Mouse (Mus musculus) left cerebral cortex, adult 8-10 months (tissue): ENCODE measurements around the gene Gm17469. TPM values are rescaled to one million over a fixed set of nuclear protein-coding genes. Genes with fewer than 3 reads are reported as not detected.
"Not testable (repeated sequence)": the region's sequence is repeated elsewhere in the genome, so short reads cannot be mapped to it uniquely, and the experiment has no call there.

ENCODE experiments used
- DNase-seq, 2 experiments: peaks; one replicate each; pipeline ENCODE4 v3.0.0; 2022; ENCODE audit warnings: low spot score in 2 of 2
- total RNA-seq, 4 experiments: library from RNA; stranded (reverse); gene quantifications; 2 replicates each; pipeline ENCODE4 v1.2.4; 2022

Gm17469 gene
- not detected for total RNA-seq

DNA sequence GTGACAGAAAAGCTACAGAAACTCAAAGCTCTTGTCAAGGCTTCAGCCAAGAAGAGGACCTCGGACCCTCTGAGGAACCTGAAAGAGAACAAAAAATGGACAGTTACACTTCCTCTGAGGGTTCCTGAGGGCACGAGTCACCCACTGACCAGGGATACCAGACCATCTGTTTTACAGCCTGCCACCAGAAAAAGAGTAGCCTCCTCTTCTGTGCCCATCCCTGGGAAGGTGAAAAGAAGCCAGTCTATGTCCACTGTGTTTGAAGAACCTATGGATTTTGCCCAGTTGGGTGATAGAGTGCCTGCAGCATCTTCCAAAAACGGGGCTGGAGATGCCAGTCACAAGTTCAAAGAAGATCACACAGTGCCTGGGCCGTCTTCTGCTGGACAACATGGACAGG lies at the start of gene Gm17469:
Gene Gm17469, plus strand, starts transcription at position 301 of the 400 bp plus-strand sequence.
- not testable (repeated sequence) for DNase-seq

Other genes with a start within 250 kb of the Gm17469 start
- gene Gm17584, start 129.3 kb upstream of the Gm17469 start, total RNA-seq: not detected